Mouse (Mus musculus) B cell, adult 62 days (primary cell): ENCODE results near the gene Vmn1r125. TPM values are rescaled to one million over a fixed set of nuclear protein-coding genes. Genes with fewer than 3 reads are reported as not detected.

Source experiments
- total RNA-seq: library from RNA; stranded (reverse); gene quantifications from 4 replicates; pipeline ENCODE4 v1.2.4, GENCODE M21; 2023

Vmn1r125 gene
- not detected in 4 replicates for total RNA-seq

GRCm38 (mm10) chr7:21271879-21272278 lies at the start of gene Vmn1r125:
Gene Vmn1r125 (plus strand): TSS chr7:21272179.

DNA sequence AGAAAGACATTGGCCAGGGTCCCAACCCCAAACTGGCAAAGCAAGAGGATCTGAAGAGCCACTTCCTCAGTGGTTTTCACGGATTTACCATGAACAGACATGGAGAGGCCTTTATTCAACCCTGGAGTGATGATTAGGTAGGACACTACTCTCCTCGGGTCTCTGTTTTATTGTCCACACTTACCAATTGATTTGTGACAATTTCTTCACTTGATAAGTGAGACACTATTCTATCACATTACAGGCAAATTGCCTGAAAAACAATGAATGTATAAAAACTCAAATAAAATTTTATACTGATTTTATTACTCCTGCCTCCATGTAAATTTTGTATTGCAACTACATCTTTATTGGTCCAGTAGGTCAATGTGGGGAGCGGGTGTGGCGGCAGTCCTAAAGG lies 11.5 kb upstream of the Vmn1r125 start, which contains the start of gene Vmn1r124:
TSS of gene Vmn1r124 (minus strand) at position 101 of the 400 bp plus-strand sequence.

GRCm38 (mm10) chr7:21301367-21301766 lies 29.4 kb downstream of the Vmn1r125 start, which contains the start of gene Vmn1r126:
Gene Vmn1r126 (minus strand): TSS chr7:21301467.

GRCm38 (mm10) chr7:21319761-21320160 lies 47.8 kb downstream of the Vmn1r125 start, which contains the start of gene Vmn1r127:
Gene Vmn1r127 (minus strand): TSS chr7:21319861.

Other genes with a start within 250 kb of the Vmn1r125 start
- gene Vmn1r120, start 218.4 kb upstream of the Vmn1r125 start, total RNA-seq, result not detected in 4 replicates
- not detected in 4 replicates for gene Vmn1r121, start 173.7 kb upstream of the Vmn1r125 start, total RNA-seq
- gene Vmn1r122, start 138.1 kb upstream of the Vmn1r125 start, total RNA-seq, result not detected in 4 replicates
- gene Vmn1r123, start 110.0 kb upstream of the Vmn1r125 start, total RNA-seq, result not detected in 4 replicates
- not detected in 4 replicates for gene Gm5157, start 81.8 kb upstream of the Vmn1r125 start, total RNA-seq
- gene Vmn1r124, start 11.6 kb upstream of the Vmn1r125 start, total RNA-seq, result not detected in 4 replicates
- gene Vmn1r126, start 29.3 kb downstream of the Vmn1r125 start, total RNA-seq, result not detected in 4 replicates
- gene Vmn1r127, start 47.7 kb downstream of the Vmn1r125 start, total RNA-seq, result not detected in 4 replicates
- gene Vmn1r128, start 77.2 kb downstream of the Vmn1r125 start, total RNA-seq, result not detected in 4 replicates
- gene Vmn1r129, start 89.1 kb downstream of the Vmn1r125 start, total RNA-seq, result not detected in 4 replicates
- gene Gm6882, start 160.6 kb downstream of the Vmn1r125 start, total RNA-seq, result not detected in 4 replicates
- gene Vmn1r130, start 239.6 kb downstream of the Vmn1r125 start, total RNA-seq, result not detected in 4 replicates